Mouse (Mus musculus): ENCODE data around the gene Usp29. TPM values are rescaled to one million over a fixed set of nuclear protein-coding genes. Genes with fewer than 3 reads are reported as not detected.

Usp29 gene
- 1.6 and 1.7 TPM in 2 replicates for polyA plus RNA-seq (2015; fragmentation: Nextera tagmentation; extraction: Ambion mirVana)

- H3K27ac ChIP-seq (replicated peaks) = peak within 1 kb of the TSS; percentile 73
- WGBS (ENCODE audit: insufficient replicate concordance) = 44% methylated on average over 24 of the region's 24 CpGs
- H3K27me3 ChIP-seq = peaks cover 20% of the 10 kb centered on the region
- H3K4me2 ChIP-seq = peak within 1 kb of the TSS; percentile 58
- peak within 1 kb of the TSS; percentile 55 for H3K4me3 ChIP-seq (replicated peaks)
- H3K9ac ChIP-seq = peak within 1 kb of the TSS; percentile 15; the same call in 1 of the 2 replicates
- peaks cover 6% of the 10 kb centered on the region; the same call in 1 of the 2 replicates for H3K9me3 ChIP-seq (replicated peaks)
- no peaks in the 10 kb centered on the region for H3K4me1 ChIP-seq (replicated peaks)
- peaks cover 3% of the 10 kb centered on the region; the same call in 1 of the 2 replicates for H3K36me3 ChIP-seq (replicated peaks)
- ATAC-seq (ENCODE audit: insufficient read depth) = peak; percentile 29
Observed at GRCm38 (mm10) chr7:6730241-6730640, at the start of gene Usp29, which contains the start of gene Peg3. Gene Usp29, plus strand, starts transcription at chr7:6730578. Gene Peg3, minus strand, starts transcription at chr7:6730431.

GRCm38 (mm10) chr7:6685511-6685910 is 44.9 kb upstream of the Usp29 start:
- Histone ChIP-seq H3K4me2 (no peak overlapping the region), H3K9ac (no peak overlapping the region), H3K27ac (replicated peaks) (no peak overlapping the region), H3K36me3 (replicated peaks) (no peaks in the 10 kb centered on the region), H3K27me3 (no peaks in the 10 kb centered on the region), H3K4me1 (replicated peaks) (no peaks in the 10 kb centered on the region), H3K4me3 (replicated peaks) (no peak overlapping the region), H3K9me3 (replicated peaks) (no peaks in the 10 kb centered on the region)
- 79% methylated on average over 6 of the region's 6 CpGs for WGBS (ENCODE audit: insufficient replicate concordance)
- no peak for ATAC-seq (ENCODE audit: insufficient read depth)

- H3K4me1 ChIP-seq (replicated peaks) = no peaks in the 10 kb centered on the region
- ATAC-seq (ENCODE audit: insufficient read depth) = peak; percentile 90
- no peak within 1 kb of the TSS for H3K9ac ChIP-seq
- H3K27me3 ChIP-seq = no peaks in the 10 kb centered on the region
- peak within 1 kb of the TSS; percentile 47 for H3K4me2 ChIP-seq
- H3K9me3 ChIP-seq (replicated peaks) = no peaks in the 10 kb centered on the region
- H3K36me3 ChIP-seq (replicated peaks) = no peaks in the 10 kb centered on the region
- H3K4me3 ChIP-seq (replicated peaks) = peak within 1 kb of the TSS; percentile 46
- 11% methylated on average over 32 of the region's 32 CpGs for WGBS (ENCODE audit: insufficient replicate concordance)
- no peak within 1 kb of the TSS for H3K27ac ChIP-seq (replicated peaks)
Observed at GRCm38 (mm10) chr7:6696241-6697045, 33.9 kb upstream of the Usp29 start, which contains the start of gene Zim1. Gene Zim1, minus strand, starts transcription at chr7:6696450.

GRCm38 (mm10) chr7:6699230-6699629 is 31.1 kb upstream of the Usp29 start:
- Histone ChIP-seq H3K36me3 (replicated peaks) (no peaks in the 10 kb centered on the region), H3K27ac (replicated peaks) (no peak overlapping the region), H3K27me3 (no peaks in the 10 kb centered on the region), H3K4me3 (replicated peaks) (no peak overlapping the region), H3K9ac (no peak overlapping the region), H3K4me1 (replicated peaks) (no peaks in the 10 kb centered on the region), H3K9me3 (replicated peaks) (no peaks in the 10 kb centered on the region), H3K4me2 (no peak overlapping the region)
- WGBS (ENCODE audit: insufficient replicate concordance) = 49% methylated on average over 3 of the region's 3 CpGs
- ATAC-seq (ENCODE audit: insufficient read depth) = no peak

- Histone ChIP-seq H3K9ac (no peak overlapping the region), H3K4me2 (no peak overlapping the region), H3K4me3 (replicated peaks) (no peak overlapping the region), H3K27me3 (no peaks in the 10 kb centered on the region), H3K4me1 (replicated peaks) (no peaks in the 10 kb centered on the region), H3K9me3 (replicated peaks) (peaks cover 5% of the 10 kb centered on the region; the same call in 1 of the 2 replicates), H3K36me3 (replicated peaks) (peaks cover 15% of the 10 kb centered on the region; the same call in 1 of the 2 replicates), H3K27ac (replicated peaks) (no peak overlapping the region)
- 80% methylated on average over 23 of the region's 23 CpGs for WGBS (ENCODE audit: insufficient replicate concordance)
- ATAC-seq (ENCODE audit: insufficient read depth) = no peak
Observed at GRCm38 (mm10) chr7:6707416-6708015, 22.9 kb upstream of the Usp29 start.

- H3K36me3 ChIP-seq (replicated peaks) = peaks cover 17% of the 10 kb centered on the region; the same call in 1 of the 2 replicates
- no peak overlapping the region for H3K27ac ChIP-seq (replicated peaks)
- H3K9ac ChIP-seq = no peak overlapping the region
- peaks cover 5% of the 10 kb centered on the region; the same call in 1 of the 2 replicates for H3K9me3 ChIP-seq (replicated peaks)
- no peaks in the 10 kb centered on the region for H3K27me3 ChIP-seq
- WGBS (ENCODE audit: insufficient replicate concordance) = 76% methylated on average over 17 of the region's 17 CpGs
- H3K4me3 ChIP-seq (replicated peaks) = no peak overlapping the region
- no peaks in the 10 kb centered on the region for H3K4me1 ChIP-seq (replicated peaks)
- H3K4me2 ChIP-seq = no peak overlapping the region
- ATAC-seq (ENCODE audit: insufficient read depth) = no peak
Observed at GRCm38 (mm10) chr7:6708451-6709180, 21.8 kb upstream of the Usp29 start.

GRCm38 (mm10) chr7:6709396-6709795 is 21.0 kb upstream of the Usp29 start:
- Histone ChIP-seq H3K4me1 (replicated peaks) (no peaks in the 10 kb centered on the region), H3K9ac (no peak overlapping the region), H3K9me3 (replicated peaks) (peaks cover 5% of the 10 kb centered on the region; the same call in 1 of the 2 replicates), H3K4me2 (no peak overlapping the region), H3K4me3 (replicated peaks) (no peak overlapping the region), H3K27me3 (no peaks in the 10 kb centered on the region), H3K27ac (replicated peaks) (no peak overlapping the region), H3K36me3 (replicated peaks) (peaks cover 17% of the 10 kb centered on the region; the same call in 1 of the 2 replicates)
- 72% methylated on average over 15 of the region's 15 CpGs for WGBS (ENCODE audit: insufficient replicate concordance)
- no peak for ATAC-seq (ENCODE audit: insufficient read depth)

- Histone ChIP-seq H3K27ac (replicated peaks) (peak overlapping the region; percentile 48; the same call in 1 of the 2 replicates), H3K9me3 (replicated peaks) (peaks cover 6% of the 10 kb centered on the region; the same call in 1 of the 2 replicates), H3K4me3 (replicated peaks) (peak overlapping the region; percentile 28), H3K27me3 (peaks cover 20% of the 10 kb centered on the region), H3K4me2 (peak overlapping the region; percentile 58), H3K36me3 (replicated peaks) (peaks cover 6% of the 10 kb centered on the region; the same call in 1 of the 2 replicates), H3K4me1 (replicated peaks) (no peaks in the 10 kb centered on the region), H3K9ac (no peak overlapping the region)
- 40% methylated on average over 19 of the region's 19 CpGs for WGBS (ENCODE audit: insufficient replicate concordance)
- ATAC-seq (ENCODE audit: insufficient read depth) = peak; percentile 12
Observed at GRCm38 (mm10) chr7:6727351-6728121, 2.8 kb upstream of the Usp29 start.

- Histone ChIP-seq H3K4me2 (peak overlapping the region; percentile 58), H3K27ac (replicated peaks) (peak overlapping the region; percentile 73), H3K9me3 (replicated peaks) (peaks cover 6% of the 10 kb centered on the region; the same call in 1 of the 2 replicates), H3K4me1 (replicated peaks) (no peaks in the 10 kb centered on the region), H3K36me3 (replicated peaks) (peaks cover 6% of the 10 kb centered on the region; the same call in 1 of the 2 replicates), H3K27me3 (peaks cover 20% of the 10 kb centered on the region), H3K9ac (no peak overlapping the region), H3K4me3 (replicated peaks) (peak overlapping the region; percentile 55)
- ATAC-seq (ENCODE audit: insufficient read depth) = peak; percentile 78
- 37% methylated on average over 19 of the region's 19 CpGs for WGBS (ENCODE audit: insufficient replicate concordance)
Observed at GRCm38 (mm10) chr7:6728263-6728931, 2.0 kb upstream of the Usp29 start.
